Mouse (Mus musculus): ENCODE data around the gene Gm3646.

Gm3646 gene

GRCm38 (mm10) chr1:39779111-39779980 lies 25.8 kb downstream of the Gm3646 start:
- in situ Hi-C loops (cut with MboI): no loop called here

DNA sequence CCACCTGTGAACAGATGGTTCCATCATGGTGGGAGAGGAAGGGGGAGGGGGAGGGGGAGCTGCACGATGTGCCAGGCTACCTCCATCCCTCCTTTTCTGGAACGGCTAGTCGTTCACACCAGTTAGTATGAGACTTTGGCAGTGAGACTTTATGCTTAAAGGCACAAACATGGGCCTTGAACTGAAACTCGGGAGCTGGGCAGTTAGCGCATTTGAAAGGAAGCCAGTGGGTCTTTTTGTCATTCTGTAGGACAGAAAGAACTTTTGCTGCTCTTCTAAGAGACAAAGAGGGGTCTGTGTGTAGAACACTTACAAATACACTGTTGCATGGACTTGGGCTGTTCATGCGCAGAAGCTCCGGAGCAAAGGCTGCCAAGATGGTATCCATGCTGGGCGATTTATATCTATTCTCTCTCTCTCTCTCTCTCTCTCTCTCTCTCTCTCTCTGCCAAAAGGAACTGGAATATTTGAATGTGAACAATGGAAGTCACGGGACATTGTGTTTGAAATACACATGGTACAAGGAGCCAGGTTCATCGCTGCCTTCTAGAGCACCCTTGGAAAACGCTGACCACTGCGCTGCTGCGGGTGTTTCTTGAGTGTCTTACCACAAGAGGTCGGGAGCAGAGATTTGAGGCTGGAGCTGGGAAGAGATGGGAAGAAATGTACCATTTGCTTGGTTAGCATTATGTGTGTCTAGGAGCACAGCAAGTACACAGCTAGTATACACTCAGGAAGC lies 31.0 kb downstream of the Gm3646 start:
- in situ Hi-C loops (cut with MboI): no loop called here

- in situ Hi-C loops (cut with MboI): no loop called here
Measured at GRCm38 (mm10) chr1:39773551-39773950, 31.6 kb downstream of the Gm3646 start.

DNA sequence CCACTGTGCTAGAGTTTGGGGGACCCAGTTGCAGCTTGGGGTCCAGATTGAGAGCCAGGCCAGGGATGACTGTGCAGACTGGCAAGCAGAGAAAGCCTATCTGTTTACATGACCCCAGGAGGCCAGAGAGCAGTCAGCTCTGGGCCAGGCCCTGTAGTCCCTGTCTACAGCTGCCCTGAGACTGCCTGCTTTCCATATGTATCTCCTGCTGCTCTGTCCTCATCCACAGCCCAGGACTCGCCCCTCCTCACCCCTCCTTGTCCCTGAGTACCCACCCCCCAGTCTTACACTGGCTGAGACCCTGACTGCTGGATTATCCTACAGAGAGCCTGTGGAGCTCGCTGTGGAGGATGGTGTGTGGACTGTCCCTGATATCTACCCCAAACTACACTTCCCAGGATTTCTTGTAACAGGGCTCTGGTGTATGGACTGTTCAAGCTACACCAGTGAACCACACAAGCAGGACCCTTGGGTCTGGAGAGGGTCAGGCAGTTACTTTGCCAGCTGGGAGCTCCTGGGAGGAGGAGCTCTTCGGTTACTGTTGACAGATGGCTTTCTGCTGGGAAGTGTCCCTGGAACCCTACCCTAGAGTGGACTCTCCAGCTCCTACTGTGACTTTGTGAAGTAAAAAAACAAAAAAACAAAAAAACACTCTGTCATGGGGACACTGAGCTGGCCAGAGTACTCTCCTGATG lies 32.6 kb downstream of the Gm3646 start:
- in situ Hi-C loops (cut with MboI): no loop called here

- in situ Hi-C loops (cut with MboI): no loop called here
Measured at GRCm38 (mm10) chr1:39770436-39770835, 34.7 kb downstream of the Gm3646 start.

GRCm38 (mm10) chr1:39768017-39768416 lies 37.1 kb downstream of the Gm3646 start:
- in situ Hi-C loops (cut with MboI): no loop called here

DNA sequence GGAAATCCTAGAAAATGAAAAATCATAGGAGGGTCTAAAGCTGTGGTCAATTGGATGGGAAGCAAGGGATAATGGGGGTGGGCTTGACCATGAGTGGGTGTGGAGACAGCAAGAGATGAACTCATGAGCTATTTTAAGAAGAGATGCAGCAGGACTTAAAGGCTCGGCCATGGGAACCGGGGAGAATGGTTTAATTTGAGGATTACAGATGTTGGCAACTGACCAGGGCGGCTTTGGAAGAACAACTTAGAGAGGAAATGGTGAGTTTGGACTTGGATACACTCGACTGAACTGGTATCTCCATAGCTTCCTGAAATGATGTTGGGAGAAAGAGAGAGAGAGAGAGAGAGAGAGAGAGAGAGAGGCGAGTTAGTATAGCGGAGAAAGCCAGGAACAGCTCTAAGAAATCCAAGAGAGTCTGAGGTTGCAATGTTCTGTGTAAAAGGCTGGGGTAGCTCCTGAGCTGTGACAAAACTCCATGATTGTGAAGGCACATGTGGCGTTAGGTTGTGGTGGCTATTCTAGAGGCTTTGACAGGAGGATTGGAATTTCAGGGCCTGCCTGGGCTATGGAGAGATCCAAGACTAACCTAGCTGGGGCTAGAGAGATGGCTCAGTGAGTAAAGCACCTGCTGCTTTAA lies 39.2 kb downstream of the Gm3646 start:
- in situ Hi-C loops (cut with MboI): no loop called here

DNA sequence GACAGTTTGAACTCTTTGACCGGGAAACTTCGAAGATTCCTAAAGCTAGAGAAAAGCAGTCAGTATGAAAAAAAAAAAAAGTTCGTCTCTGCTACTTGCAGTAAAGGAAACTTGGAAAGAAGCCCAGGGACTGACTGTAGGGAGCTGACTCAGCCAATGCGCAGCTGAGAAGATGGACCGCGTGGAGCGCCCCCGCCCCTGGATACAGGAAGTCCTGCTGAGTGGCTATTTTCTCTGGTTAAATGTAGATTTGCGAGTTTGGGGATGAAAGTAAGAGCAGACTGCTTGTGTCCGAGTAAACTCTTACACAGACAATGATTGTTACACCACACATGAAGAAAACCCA lies 43.1 kb downstream of the Gm3646 start:
- in situ Hi-C loops (cut with MboI): no loop called here

DNA sequence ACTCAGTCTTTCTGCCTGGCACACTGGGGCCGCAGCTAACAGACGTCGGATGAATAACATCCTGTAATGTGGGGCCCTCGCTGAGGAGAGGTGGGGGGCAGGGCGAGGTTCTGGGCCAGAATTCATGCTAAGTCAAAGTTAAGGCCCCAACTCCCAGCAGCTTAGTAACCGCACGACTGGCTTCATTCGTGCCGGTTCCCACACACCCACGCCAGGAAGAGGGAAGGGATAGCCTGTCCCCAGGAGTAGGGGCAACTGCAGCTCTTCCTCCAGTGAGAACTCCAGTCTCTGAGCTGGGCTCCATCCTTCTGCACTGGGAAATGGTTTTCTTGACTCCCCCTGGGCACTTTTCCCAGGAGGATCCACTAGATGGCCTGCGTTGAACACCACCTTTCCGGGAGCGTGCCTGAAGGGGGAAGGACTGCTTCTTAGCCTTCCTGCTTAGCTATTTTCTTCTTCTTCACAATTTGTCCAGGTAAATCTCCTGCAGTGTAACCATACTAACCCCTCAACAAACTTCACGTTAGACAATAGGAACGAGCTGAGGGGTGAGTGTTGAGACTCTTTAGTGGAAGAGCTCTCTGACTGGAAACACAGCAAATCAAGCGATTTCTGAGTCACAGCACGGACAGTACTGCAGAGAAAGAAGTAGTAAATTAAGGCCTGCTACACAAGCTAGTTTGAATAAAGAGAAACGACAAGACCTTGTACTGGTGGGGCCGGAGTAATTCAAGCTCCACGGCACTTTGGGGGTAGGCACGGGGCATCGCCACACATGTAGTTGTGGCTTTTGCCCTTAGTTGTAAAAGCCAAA lies 43.7 kb downstream of the Gm3646 start:
- in situ Hi-C loops (cut with MboI): no loop called here

DNA sequence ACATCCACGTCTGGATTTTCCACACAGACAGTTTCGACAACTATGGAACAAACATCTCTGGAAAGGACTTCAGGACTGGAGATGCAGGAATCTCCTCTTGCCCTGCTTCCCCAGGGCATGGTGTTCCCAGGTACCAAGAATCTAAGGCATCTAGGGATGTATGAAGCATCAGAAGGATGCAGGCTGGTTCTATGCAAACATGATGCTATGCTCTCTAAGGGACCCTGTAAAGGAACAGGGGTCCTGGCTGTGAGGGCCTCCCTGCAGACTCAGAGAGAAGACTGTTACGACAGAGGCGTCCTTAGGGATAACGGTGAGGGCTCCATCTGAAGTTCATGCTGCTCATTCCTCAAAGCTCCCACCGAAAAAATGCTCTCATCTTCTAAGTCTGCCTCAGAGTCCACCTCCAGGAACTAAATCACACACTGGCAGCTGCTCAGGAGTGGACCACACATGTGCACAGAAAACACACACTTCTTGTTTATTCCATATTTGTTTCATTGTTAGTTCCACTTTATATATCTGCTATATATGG lies 44.9 kb downstream of the Gm3646 start:
- in situ Hi-C loops (cut with MboI): no loop called here

- in situ Hi-C loops (cut with MboI): no loop called here
Measured at GRCm38 (mm10) chr1:39759231-39760175, 45.6 kb downstream of the Gm3646 start.

- in situ Hi-C loops (cut with MboI): no loop called here
Measured at GRCm38 (mm10) chr1:39758244-39758643, 46.9 kb downstream of the Gm3646 start.

DNA sequence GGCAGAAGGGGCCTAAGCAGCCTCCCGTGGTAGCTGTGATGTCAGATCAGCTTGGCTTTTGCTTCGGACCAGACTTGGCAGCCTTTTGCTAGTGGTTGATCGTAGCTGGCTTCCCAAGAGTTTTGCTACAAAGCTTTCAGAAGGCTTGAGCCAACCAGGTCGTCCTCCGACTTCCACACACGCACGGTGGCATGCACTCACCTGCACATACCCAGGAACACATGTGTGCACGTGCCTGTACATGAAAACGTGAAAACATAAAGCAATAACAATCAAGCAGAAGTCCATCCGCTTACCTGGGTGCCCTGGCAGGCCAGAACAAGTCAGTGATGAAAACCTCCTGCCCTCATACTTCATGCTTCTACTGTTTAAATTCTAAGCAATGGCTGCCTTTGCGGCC lies 48.2 kb downstream of the Gm3646 start:
- in situ Hi-C loops (cut with MboI): no loop called here

GRCm38 (mm10) chr1:39754224-39754957 lies 50.7 kb downstream of the Gm3646 start:
- in situ Hi-C loops (cut with MboI): no loop called here

Measured in mature B cell (primary cell).